Mouse (Mus musculus): ENCODE data around the gene Lrrc73.

DNA sequence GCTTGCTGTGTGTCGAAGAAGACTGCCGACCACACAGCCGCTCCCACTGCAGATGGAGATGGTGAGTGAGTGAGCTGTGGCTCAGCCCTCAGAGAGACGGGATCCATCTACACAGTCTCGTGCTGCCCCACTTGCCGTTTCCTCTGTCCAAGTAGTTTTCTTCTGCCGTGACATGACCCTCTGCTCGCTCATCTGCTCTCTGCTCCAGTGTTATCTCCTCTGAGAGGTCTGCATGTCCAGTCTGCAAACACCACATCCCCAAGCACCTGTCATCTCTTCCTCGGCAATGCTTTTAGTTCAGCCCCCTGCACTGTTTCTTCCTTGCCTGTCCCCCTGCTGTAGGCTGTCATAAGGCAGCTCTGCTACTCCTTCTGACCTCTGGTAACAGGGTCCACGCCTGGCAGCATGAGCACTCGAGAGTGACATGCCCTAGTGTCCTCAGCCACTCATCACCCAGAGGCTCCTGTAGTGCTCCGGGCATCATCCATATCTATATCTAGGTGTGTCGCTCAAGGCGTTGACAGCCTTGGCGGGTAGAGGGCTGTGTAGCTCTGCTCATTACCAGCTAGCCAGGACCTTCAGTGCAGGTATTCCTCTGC is 13.7 kb upstream of the Lrrc73 start:
- TF ChIP-seq GATA1 (IDR thresholded peaks at IDR 0.05; ENCODE audit: borderline replicate concordance, low read length) (no peak), FLI1 (IDR thresholded peaks at IDR 0.05; ENCODE audit: low read length) (no peak)
